Mouse (Mus musculus): Measurements from ENCODE around the gene Sec1. TPM values are rescaled to one million over a fixed set of nuclear protein-coding genes. Genes with fewer than 3 reads are reported as not detected.

Gene Sec1
- polyA plus RNA-seq, 1 experiment: not detected

DNA sequence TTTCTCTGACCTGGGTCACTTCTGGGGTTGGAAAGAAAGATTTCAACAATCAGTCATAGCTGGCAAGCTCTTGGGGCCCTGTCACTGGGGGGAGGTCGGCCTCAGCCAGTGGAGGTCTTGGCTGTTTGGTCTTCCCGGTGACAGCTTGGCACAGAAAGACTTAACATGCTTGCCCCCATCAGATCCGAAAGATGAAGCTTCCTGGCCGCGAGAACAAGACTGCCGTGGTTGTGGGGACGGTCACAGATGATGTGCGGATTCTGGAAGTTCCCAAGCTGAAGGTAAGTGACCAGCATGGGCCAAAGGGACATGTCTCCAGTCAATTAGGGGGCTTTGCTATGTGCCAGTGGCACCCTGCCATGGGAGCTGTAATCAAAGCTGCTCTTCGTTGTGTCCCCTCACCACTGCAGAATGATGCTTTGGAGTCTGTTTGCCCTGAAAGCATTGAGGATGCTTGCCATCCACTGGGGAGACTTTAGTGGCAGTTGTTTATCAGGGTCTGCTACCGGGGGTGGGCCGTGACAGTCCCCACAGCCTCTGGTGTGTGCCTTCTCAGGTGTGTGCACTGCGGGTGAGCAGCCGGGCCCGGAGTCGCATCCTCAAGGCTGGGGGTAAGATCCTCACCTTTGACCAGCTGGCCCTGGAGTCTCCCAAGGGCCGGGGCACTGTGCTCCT, 25.7 kb upstream of the Sec1 start:
- Histone ChIP-seq H3K27me3 (ENCODE audit: control insufficient read depth) (no peaks in the 10 kb centered on the region), H3K4me3 (replicated peaks) (peak overlapping the region; percentile 83), H3K36me3 (ENCODE audit: control insufficient read depth) (peaks cover 63% of the 10 kb centered on the region), H3K4me1 (ENCODE audit: control insufficient read depth) (peaks cover 48% of the 10 kb centered on the region), H3K9me3 (ENCODE audit: control insufficient read depth, low read length) (no peaks in the 10 kb centered on the region)
- TF ChIP-seq GATA1 (IDR thresholded peaks at IDR 0.05; ENCODE audit: low read length): no peak
- TF ChIP-seq TAL1 (IDR thresholded peaks at IDR 0.05; ENCODE audit: low read length): no peak

- no peaks in the 10 kb centered on the region for H3K27me3 ChIP-seq (ENCODE audit: control insufficient read depth)
- TF ChIP-seq TAL1 (IDR thresholded peaks at IDR 0.05; ENCODE audit: low read length): no peak
- TF ChIP-seq GATA1 (IDR thresholded peaks at IDR 0.05; ENCODE audit: low read length): no peak
- peaks cover 55% of the 10 kb centered on the region for H3K4me1 ChIP-seq (ENCODE audit: control insufficient read depth)
- H3K36me3 ChIP-seq (ENCODE audit: control insufficient read depth): peaks cover 56% of the 10 kb centered on the region
- H3K4me3 ChIP-seq (replicated peaks): peak overlapping the region; percentile 83
- no peaks in the 10 kb centered on the region for H3K9me3 ChIP-seq (ENCODE audit: control insufficient read depth, low read length)
Measured at GRCm38 (mm10) chr7:45719180-45719579, 25.0 kb upstream of the Sec1 start.

DNA sequence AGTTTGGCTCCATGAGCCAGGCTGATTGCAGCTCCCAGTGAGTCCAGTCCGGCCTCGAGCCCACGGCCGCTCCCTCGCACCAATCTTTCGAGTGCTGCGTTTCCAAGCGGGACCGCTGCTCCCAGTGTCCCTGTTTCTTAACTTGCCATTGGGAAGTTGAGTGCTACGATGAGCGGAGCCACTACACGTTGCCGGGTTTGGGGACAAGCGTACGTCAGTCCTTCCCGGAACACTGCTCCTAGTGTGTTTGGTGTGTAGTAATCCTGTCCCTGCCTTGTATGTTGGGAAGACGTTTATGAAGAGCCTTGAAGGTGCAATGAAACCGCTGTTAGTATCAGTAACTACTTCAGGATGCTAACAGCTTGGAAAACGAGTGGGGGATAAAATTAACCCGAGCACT, 24.1 kb upstream of the Sec1 start:
- TF ChIP-seq TAL1 (IDR thresholded peaks at IDR 0.05; ENCODE audit: low read length) (no peak), GATA1 (IDR thresholded peaks at IDR 0.05; ENCODE audit: low read length) (no peak)
- Histone ChIP-seq H3K4me3 (replicated peaks) (peak overlapping the region; percentile 83), H3K27me3 (ENCODE audit: control insufficient read depth) (no peaks in the 10 kb centered on the region), H3K36me3 (ENCODE audit: control insufficient read depth) (peaks cover 56% of the 10 kb centered on the region), H3K9me3 (ENCODE audit: control insufficient read depth, low read length) (no peaks in the 10 kb centered on the region), H3K4me1 (ENCODE audit: control insufficient read depth) (peaks cover 63% of the 10 kb centered on the region)

DNA sequence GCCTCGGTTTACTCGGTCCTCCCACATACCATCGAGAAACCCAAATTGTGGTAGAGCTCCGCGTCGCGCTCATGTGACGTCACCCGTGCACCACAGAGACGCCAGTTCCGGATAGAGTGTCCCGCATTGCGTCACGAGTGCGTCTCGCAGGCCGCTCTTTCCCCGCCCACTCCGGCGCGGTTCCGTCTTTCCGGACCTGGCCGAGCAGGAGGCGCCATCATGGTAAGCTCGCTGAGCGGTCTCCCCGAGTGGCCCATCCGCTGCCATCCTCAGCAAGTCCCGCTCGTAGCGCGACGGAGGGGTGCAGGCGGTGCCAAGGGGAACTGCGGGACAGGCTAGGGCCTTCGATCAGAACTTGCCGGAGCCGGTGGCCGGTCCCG, 23.7 kb upstream of the Sec1 start, which contains the start of gene Sphk2:
Gene Sphk2 (minus strand): TSS at position 85 of the 380 bp plus-strand sequence.
- H3K4me3 ChIP-seq (replicated peaks): peak within 1 kb of the TSS; percentile 83
- TF ChIP-seq TAL1 (IDR thresholded peaks at IDR 0.05; ENCODE audit: low read length): no peak
- H3K4me1 ChIP-seq (ENCODE audit: control insufficient read depth): peaks cover 67% of the 10 kb centered on the region
- H3K36me3 ChIP-seq (ENCODE audit: control insufficient read depth): peaks cover 56% of the 10 kb centered on the region
- no peaks in the 10 kb centered on the region for H3K27me3 ChIP-seq (ENCODE audit: control insufficient read depth)
- no peaks in the 10 kb centered on the region for H3K9me3 ChIP-seq (ENCODE audit: control insufficient read depth, low read length)

GRCm38 (mm10) chr7:45716952-45717917, 23.0 kb upstream of the Sec1 start:
- Histone ChIP-seq H3K36me3 (ENCODE audit: control insufficient read depth) (peaks cover 56% of the 10 kb centered on the region), H3K9me3 (ENCODE audit: control insufficient read depth, low read length) (no peaks in the 10 kb centered on the region), H3K4me3 (replicated peaks) (peak overlapping the region; percentile 83), H3K4me1 (ENCODE audit: control insufficient read depth) (peaks cover 74% of the 10 kb centered on the region), H3K27me3 (ENCODE audit: control insufficient read depth) (no peaks in the 10 kb centered on the region)
- no peak for TF ChIP-seq GATA1 (IDR thresholded peaks at IDR 0.05; ENCODE audit: low read length)
- no peak for TF ChIP-seq TAL1 (IDR thresholded peaks at IDR 0.05; ENCODE audit: low read length)

GRCm38 (mm10) chr7:45716460-45716857, 22.3 kb upstream of the Sec1 start:
- TF ChIP-seq TAL1 (IDR thresholded peaks at IDR 0.05; ENCODE audit: low read length): no peak
- no peak for TF ChIP-seq GATA1 (IDR thresholded peaks at IDR 0.05; ENCODE audit: low read length)
- Histone ChIP-seq H3K36me3 (ENCODE audit: control insufficient read depth) (peaks cover 56% of the 10 kb centered on the region), H3K4me1 (ENCODE audit: control insufficient read depth) (peaks cover 75% of the 10 kb centered on the region)

DNA sequence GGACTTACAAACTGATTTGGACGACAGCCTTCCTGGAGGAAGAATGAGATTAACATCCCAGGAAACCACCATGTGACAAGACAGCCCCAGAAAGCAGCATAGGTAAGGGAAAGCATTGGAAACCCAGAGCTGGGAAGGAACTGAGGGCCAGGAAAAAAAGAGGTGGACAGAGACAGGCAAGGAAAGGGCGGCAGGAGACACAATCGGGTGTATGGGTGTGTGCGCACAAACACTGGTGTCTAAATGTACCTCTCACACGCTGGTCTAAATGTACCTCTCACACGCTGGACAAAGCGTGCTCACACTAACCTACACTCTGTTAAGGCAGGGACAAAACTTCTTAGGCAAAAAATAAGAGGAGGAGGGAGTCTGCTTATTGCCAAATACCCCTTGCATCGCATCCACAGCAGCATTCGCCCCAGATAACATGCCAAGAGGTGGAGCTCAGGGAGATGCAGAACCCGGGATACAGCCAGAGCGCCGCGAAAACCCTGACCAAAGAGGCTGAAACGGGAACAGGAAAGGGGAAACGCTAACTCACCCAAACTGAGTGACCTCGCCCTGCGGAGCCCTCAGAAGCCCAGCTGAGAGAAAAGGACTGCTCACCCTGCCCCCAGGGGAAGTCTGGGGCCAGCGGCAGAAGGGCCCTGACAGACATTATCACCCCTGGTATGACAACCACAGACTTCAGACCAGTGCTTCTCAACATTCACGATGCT, 21.7 kb upstream of the Sec1 start:
- Histone ChIP-seq H3K4me3 (replicated peaks) (peak overlapping the region; percentile 83), H3K4me1 (ENCODE audit: control insufficient read depth) (peaks cover 73% of the 10 kb centered on the region), H3K9me3 (ENCODE audit: control insufficient read depth, low read length) (no peaks in the 10 kb centered on the region), H3K36me3 (ENCODE audit: control insufficient read depth) (peaks cover 56% of the 10 kb centered on the region), H3K27me3 (ENCODE audit: control insufficient read depth) (no peaks in the 10 kb centered on the region)
- TF ChIP-seq TAL1 (IDR thresholded peaks at IDR 0.05; ENCODE audit: low read length): no peak
- TF ChIP-seq GATA1 (IDR thresholded peaks at IDR 0.05; ENCODE audit: low read length): no peak

More at GRCm38 (mm10) chr7:45716460-45716857, 22.3 kb upstream of the Sec1 start:
- H3K27me3 ChIP-seq (ENCODE audit: control insufficient read depth): no peaks in the 10 kb centered on the region
- H3K9me3 ChIP-seq (ENCODE audit: control insufficient read depth, low read length): no peaks in the 10 kb centered on the region
- H3K4me3 ChIP-seq (replicated peaks): peak overlapping the region; percentile 83

DNA sequence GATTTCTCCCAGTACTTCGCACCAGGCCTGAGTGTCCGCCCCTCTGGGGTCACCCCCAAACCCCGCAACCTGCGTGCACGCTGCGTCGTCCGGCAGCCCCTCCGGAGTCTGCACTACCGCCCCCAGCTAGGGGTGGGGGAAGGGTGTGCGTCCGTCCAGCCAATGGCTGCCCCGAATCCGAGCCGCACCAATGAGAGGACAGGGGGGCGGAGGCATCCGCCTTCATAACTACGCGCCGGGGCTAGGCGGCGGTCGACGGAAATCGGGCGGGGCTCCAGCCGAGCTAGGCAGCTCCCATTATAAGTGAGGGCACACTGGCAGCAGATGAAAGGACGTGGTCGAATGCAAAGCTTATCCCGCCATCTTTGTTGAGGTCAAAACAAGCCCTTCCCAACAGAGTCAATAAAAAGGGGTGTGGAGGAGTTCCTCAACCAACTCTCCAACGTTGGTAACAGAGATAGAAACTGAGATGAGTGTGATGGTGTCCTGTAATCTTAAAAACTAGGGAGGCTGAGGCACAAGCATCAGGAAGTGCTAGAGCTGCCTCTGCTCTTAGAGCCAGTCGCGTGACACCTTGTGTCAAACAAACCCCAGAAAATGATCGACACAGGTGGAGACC, 21.0 kb upstream of the Sec1 start, which contains the start of gene Rpl18:
Gene Rpl18 (plus strand): TSS at position 368 of the 619 bp plus-strand sequence.
- peak within 1 kb of the TSS; percentile 83 for H3K4me3 ChIP-seq (replicated peaks)
- peaks cover 70% of the 10 kb centered on the region for H3K4me1 ChIP-seq (ENCODE audit: control insufficient read depth)
- TF ChIP-seq TAL1 (IDR thresholded peaks at IDR 0.05; ENCODE audit: low read length) (no peak), GATA1 (IDR thresholded peaks at IDR 0.05; ENCODE audit: low read length) (peak; percentile 46; the same call in 1 of the 2 replicates)
- peaks cover 56% of the 10 kb centered on the region for H3K36me3 ChIP-seq (ENCODE audit: control insufficient read depth)
- H3K9me3 ChIP-seq (ENCODE audit: control insufficient read depth, low read length): no peaks in the 10 kb centered on the region
- H3K27me3 ChIP-seq (ENCODE audit: control insufficient read depth): no peaks in the 10 kb centered on the region
